Mouse (Mus musculus): ENCODE measurements at regions not wholly inside any gene's neighbourhood (a gene's known extent, or its start where the extent isn't known, plus 50 kb on each side); places are given as distances from the start of the nearest gene placed in this dataset.

DNA sequence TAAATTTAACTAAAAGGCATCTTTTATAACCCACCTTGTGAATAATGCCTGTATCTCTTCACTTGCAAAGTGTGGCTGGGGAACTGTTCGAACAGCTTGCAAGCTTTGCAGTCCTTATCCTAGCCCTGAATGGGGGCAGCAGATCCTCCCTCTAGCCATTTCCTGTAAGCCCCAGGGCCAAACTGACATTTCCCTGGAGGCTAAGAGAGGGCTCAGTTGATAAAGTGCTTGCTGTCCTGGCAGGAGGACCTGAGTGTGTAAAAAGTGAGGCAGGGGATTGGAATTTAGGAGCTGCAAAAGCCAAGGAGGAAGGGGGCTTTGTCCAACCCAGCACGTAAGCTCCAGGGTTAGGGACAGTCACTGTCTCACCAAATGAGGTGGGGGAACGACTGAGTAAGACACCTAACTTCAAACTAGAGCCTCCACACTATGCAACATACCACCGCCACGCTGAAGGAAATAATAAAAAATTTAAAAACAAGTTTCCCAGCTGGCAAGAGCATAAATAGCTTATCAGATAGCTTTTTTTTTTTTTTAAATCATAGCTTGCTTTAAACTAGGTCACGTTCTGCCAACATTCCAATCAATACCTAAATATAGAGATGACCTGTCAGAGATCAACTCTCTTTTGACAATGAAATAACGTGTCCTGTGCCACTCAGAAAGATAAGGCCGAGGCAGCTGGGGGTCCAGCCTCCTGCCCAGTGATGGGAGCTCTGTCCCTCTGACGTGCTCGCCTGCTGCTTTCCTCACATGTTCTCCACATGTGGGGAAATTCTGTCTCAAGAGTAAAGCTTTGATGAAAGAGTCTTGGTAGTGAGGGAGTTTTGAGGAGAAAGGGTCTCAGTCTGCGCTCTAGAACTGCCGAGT is 146.0 kb downstream of the Zfp36l1 start:
- DNase-seq, result no peak

DNA sequence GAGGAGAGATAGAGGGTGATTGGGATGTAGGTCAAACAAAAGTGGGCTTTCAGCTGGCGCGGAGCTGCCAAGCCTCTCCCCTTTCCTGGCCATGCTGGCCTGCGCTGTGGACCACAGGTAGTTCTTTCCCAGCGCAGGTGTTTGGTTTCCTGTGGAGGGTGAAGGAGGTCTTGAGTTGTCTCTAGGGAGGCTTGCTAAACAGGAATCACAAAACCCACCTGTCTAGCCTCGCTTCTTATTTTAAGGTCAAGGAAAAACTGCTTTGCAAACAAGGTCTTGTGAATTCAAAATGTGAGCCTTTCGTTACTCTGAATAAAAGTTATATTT is 146.6 kb downstream of the Zfp36l1 start:
- DNase-seq, result no peak

DNA sequence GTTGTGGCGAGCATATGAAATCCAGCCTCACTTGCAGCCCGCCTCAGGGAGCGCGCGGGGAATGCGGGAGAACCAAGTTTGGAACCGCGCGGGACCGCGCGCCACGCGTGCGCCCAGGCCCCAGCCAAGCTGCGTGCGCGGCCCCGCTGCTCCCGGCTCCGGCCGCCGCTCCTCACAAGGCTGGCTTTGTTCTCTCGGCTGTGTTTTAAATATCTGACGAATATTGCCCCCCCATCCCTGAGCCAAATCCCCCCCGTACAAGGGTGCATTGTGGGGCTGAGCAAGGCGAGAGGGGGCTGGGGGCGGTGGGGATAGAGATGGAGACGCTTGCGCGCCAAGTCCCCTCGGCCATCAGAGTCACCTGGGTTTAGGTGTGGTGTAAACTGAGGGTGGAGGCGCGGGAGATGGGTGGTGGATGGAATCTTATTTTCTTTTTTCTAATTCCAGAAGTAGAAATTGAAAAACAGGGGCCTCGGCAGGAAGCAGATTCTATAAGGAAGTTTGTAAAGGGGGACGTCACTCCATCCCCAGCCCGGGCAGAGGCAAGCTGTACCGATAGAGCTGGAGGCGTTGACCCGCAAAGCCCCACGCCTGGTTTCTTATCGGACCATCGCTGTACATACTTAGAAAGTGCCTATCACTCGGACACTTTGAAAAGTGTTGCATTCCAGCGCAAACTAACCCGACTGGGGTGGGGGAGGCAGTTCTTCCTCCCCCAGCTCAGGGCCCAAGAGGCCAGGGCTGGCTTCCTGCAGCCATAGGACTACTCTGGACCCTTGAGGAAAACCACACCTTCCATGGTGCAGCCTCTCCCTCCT is 147.1 kb downstream of the Zfp36l1 start:
- DNase-seq, result no peak

DNA sequence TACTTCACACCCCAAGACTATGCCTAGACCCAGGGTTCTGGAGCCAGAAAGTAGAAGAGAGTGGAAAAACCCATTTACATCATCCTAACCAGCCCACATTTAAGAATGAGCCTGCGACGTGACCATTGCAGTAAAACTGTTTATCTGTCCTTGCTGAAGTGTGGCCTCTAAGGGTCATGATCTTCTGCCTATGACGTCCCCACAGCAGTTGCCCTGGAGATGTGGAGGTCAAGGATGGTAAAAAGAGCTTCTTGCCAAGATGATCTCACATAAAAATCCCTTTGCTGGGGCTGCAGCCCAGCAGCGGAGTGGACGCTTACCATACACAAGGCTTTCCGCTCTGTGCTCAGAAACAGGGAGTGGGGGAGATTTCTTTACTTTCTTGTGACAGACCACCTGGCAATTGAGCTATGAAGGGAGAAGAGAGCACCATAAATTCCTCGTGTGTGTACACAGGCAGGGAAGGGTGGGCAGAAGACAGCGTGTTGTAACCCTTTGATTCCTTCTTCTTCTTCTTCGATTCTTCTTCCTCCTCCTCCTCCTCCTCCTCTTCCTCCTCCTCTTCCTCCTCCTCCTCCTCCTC is 149.3 kb downstream of the Zfp36l1 start:
- DNase-seq, result no peak

DNA sequence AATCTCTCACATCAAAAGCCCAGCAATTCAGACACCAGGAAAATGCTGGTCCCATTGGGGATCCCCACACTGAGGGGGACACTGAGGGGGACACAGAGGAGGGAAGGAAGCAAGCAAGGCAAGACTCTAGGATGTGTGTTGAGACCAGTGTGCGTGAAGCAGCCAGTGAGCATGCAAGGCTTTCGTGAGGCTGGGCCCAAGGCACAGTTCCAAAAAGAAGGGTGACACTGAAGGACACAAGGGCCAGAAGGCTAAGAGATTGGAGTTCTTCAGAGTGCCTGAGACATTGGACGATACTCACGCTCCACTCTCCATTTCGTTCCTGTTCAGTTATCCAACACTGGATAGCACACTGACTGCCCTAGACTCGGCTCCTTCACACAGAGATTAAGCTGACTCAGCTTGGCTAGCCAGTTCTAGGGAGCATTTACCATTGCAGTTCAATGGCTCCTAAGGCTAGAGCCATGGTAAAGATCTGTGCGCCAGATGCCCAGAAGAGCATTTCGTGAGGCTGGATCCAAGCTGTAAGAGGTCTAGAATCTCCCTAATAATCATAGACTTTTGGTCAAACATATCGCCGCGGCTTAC is 150.1 kb downstream of the Zfp36l1 start:
- no peak for DNase-seq

DNA sequence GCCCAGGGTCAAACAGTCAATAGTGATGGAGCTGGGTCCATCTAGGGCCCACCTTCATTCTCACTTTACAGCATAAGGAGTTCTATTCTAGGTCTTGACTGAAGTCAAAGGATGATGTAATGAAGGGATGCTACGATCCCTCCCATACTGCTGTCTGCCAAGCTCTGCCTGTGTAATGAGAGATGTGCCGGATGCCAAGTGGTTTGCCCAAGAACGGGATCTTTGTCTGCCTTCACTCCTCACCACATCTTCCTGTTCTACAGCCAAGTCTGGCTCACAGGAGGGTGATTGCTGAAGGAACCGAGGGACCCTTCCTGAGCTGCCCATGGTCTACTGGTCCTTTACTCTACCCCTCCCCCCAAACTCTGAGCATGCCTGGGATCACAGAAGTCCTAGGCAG is 150.9 kb downstream of the Zfp36l1 start:
- no peak for DNase-seq

DNA sequence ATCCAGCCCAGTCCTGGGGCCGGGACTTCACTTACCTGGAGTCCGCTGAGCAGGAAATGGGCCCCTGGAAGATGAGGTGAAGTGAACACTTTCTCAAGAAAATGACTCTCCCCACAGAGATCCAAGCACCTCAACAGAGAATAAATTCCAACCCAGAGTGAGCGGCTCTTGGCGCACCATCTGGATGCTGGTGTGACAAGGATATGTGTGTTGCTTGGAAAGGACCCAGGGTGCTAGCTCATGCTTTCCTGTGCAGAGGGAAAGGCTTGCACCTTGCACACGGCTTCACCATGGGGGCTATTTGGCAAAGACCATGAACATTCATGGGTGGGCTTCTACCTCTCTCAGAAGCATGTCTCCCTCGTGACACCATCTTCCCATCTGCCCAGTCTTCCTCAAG is 151.7 kb downstream of the Zfp36l1 start:
- DNase-seq, result no peak

DNA sequence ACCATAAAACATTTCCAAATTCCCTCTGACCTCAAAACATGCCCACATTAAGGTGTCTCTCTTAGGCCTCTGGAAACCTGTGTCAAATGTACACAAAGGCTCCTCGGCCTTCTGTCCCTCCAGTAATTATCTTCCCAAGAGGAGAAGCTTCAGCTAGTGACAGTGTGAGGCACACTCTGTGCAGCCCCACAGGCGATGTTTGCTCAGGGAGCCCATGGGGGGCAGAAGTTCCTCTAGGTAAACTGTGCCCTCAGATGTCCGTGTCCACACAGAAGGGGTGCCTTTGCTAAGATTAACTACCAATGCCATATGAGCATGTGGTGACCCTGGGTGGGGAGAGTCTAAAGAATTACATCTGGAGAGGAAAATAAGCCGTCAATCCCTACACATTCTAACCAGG is 152.4 kb downstream of the Zfp36l1 start:
- no peak for DNase-seq

DNA sequence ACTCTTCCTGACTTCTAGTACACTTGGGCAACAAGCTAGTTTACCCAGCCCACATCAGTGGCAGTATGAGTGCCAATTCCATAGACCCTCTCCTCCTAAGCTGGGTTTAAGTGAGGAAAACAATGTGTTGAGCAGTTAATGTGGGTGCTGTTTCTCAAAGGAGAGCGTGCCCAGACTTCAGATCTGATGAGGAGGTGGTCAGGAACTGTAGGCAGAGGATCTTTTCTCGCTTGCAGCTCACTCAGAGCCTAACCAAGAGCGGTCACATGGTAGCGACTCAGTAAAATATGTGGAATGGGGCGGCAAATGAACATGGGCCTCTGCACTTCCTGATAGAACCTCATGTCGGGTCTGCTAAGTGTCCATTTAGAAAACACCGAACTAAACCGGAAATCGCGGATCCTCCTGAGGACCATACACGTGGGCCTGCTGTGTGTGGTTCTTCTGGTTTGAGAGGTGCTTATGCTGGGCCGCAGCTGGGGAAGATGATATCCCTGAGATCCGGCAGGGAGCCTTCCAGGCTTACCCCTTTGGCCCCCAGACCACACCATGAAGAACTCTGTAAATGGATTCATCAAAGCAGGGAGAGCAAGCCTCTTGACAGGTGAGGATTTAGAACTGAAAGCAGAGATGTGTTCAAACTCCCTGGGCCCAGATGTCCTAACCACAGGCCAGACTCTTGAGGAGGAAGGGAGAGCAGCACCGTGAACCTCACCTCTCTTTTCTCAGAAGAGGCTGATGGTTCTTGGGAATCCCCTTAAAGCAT is 153.1 kb downstream of the Zfp36l1 start:
- no peak for DNase-seq

DNA sequence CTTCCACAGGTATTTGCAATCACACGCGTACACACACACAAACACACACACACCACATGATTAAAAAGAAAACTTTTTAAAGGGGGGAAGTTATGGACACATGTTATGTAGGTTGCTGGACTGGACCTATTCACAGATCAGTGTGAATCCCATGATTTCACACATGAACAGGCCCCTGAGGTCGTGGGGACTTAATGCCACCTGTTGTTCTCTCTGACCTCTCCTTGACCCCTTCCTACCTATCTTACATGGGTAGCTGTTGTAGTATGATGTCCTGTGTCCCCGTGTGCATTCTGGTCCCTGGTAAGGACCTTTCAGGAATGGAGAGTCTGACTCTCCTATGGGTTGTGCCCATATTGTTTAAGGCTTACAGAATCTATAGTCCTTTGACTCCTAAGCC is 155.6 kb downstream of the Zfp36l1 start:
- no peak for DNase-seq

DNA sequence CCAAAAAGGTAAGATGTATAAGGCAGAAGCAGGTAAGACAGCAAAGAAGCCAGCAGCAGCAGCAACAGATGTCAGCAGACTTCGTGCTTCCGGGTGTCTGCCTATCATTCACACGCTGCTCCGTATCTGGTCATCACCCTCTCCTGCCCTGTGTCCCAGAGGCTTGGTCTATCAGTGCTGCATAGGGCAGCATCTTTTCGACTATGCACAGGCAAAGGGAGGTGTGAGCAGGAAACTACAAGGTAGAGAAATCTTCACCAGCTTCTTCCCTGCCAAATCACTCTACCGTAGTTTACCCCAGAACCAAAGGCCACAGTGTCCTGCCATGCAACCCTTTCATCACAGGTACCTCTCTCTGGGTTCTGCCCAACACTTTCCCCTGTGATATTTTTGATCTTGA is 156.5 kb downstream of the Zfp36l1 start:
- DNase-seq, result no peak

DNA sequence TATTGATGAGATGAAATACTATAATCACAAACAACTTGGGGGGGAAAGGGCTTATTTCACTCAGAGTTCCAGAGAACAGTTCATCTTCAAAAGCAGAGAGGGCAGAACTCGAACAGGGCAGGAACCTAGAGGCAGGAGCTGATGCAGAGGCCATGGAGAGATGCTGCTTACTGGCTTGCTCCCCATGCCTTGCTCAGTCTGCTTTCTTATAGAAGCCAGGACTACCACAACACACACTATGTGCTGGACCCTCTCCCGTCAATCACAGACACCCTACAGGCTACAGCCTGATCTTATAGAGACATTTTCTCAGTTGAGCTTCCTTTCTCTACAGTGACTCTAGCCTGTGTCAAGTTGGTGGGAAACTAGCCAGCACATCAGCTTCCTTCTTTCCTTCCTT is 157.3 kb downstream of the Zfp36l1 start:
- DNase-seq, result no peak

DNA sequence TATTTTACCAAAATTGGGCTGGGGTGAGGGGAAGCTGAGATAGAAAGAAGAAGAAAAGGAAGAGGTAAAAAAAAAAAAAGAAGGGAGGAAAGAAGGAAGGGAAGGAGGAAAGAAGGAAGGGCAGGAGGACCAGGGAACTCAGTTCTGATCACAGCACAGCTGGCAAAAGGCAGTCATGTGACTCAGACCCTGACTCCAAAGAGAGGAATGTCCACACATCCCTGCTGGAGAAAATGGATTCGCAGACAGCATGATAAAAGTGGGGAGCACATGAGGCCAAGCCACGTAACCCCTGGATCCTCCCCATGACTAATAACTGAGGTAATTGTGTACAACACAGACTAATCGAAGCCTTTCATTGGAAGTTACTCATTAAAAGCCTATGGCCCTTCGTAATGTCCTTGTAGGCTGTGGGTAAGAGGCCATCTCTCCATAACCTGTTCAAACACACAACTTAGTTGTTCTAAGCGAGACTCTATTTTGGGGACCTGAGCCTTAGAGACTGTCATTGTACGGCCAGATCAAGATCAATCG is 162.2 kb downstream of the Zfp36l1 start:
- no peak for DNase-seq

DNA sequence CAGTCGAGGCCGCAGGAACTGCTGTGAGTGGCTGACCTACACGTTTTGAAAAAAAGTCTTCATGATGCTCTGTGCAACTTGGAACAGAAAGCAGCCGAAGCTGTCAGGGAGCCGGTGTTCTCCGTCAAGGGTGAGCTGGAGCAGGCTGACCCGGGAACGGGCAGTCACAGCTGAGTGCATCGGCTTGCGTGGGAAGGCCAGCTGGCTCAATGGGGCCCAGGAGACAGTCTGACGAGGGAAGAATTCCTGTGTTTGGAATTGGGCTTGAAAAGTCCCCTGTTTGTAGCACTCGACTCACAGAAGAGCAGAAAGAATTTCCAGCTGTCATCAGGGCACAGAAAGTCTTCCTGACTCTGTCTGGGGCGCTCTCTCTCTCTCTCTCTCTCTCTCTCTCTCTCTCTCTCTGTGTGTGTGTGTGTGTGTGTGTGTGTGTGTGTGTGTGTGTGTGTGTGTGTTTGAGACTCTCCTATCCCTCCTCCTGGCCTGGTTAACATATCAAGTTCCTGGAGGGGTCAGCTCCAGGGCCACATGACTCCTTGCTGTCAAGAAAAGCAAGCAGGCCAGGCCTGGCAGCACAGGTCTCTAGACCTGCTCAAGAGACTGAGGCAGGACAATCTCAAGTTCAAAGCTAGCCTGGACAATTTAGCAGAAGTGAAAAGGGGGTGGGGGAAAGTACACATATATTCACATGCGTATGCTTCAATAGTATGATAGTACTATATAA is 163.6 kb downstream of the Zfp36l1 start:
- peak; percentile 74 for DNase-seq

DNA sequence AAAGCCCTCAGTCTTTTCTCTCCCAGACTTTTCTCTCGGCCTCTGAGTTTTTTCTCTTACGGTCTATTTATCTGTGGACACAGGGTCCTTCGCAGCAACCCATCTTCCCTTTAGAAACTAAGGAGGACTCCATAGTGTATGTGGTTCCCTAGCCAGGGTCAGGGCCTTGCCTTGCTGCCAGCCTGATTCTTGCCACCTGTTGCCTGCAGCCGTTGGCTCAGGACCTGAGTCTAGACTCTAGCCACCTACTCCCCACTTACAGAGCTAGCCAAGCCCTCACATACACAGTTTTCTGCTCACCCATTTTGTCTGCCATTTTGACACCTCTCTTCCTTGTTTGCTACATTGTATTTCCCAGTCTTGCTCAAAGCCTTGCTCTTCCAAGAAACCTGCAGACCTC is 165.2 kb downstream of the Zfp36l1 start:
- DNase-seq, result no peak

DNA sequence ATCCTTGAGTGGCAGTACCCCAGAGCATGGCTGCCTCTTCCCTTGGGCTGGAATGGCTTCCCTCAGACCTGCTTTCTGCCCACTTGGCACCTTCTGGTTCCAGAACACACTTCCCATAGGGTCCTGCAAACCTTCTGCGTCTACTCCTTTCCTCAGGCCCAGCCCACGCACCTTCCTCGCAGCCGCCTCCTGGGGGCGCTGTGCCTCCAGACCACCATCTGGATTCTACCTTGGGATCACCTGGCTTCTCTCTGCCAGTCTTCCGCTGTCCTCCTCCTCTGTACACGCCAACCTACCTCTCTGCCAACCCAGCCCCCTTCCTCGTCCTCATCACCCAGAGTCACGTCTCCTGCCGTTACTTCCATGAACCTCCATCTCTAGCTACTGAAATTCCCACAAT is 166.0 kb downstream of the Zfp36l1 start:
- no peak for DNase-seq

DNA sequence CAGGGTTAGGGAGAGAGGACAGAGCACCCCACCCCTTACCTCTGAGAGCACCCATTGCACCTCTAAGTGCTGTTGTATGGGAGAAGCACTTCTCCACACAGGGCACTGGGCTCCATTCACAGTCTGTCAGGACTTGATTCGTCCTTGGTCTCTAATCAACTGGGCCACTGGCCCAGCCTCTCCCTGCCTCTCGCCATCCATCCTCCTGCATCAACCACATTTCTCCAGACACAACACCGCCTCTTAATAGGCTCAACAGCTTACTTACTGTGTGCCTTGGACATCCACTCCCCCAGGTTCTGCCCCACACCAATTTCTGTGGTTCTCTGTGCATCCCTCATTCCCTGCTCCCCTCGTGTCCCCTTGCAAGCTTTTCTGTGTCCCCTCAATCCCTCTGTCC is 166.9 kb downstream of the Zfp36l1 start:
- no peak for DNase-seq

DNA sequence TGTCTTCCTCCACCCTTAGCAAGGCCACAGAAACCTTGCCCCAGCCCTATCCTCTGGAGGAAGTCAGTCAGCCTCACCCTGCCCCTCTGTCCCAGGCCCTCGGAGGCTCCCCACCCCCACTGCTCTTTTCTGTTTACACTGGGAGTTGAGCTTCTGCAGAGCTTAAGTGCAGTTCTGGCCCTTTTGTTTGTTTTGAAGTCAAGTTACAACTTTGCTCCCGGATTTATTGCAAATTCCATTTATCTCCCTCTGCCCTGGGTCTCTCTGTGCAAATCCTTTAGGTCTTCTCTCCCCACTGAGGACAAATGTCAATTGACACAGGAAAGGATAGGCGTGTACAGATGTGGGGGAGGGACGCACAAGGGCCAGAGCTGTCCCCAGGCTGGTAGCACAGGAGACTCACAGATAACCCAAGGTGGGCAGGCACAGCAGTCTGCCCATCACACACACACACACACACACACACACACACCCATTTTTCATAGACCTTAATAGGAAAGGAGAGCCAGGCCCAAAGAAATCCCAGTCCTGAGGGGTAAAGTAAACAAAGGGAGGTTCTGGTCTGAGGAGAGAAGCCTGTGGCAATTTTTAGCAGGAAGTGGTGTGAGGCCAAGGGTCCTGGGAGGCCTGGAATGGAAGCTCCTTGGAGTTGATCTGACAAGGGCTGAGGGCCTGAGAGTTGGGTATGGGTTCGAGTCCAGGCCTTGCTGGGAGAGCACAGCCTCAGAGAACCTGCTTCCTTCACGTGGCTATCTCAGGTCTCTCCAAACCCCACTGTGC is 167.9 kb downstream of the Zfp36l1 start:
- peak; percentile 81 to 87 for DNase-seq

DNA sequence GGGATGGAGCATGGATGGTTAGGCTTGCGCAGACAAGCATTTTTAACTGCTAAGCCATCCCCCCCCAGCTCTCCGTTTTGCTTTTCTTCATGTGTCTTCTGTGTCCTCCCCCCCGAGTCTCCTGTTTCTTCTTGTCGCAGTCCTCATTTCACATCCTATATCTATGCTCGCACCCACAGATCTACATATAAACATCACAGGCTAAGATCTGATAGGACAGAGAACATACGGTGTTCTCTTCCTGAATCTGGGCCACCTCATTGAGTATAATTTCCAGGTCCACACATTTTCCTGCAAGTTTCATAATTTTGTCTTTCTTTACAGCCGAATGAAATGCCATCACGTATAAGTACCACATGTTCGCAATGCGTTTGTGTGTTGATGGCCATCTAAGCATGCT is 168.7 kb downstream of the Zfp36l1 start:
- DNase-seq, result no peak

DNA sequence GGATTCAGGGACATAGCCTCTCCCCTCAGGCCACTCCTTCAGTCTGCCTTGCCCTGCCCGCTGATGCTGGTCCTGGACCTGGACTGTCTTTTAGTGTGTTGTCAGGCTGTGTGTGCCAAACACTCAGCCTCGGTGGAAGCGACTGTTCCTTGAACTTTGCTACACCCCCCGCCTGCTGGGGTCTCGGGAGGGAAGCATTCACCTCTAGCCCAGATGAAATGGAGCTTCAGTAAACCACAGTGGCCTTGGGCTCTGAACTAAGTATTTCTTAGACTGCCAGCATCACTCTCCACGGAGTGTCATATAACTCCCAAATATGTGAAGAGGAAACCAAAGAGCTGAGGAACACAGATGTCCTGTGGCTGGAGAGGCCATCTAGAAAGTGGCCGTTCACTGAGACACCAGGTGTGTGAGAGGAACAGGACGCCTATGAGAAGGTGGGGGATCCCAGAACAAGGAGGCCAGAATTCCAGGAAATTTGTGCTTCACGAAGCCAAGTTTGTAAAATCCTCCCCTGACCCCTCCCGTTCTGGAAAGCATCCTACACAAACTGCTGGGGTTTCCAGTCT is 170.2 kb downstream of the Zfp36l1 start:
- no peak for DNase-seq

DNA sequence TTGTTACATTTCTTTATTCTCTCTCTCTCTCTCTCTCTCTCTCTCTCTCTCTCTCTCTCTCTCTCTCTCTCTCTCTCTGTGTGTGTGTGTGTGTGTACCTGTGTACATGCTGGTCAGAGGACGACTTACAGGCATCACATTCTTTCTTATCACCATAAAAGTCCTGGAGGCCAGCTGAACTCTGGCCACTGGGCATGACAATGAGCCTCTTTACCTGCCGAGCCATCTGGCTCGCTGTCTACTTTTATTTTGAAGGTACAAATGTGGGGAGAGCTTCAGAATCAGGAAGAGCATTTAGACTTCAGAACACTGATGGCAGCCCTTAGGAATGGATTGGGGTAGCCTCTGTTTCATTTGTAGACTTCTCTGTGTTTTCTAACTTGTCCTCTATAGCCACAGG is 171.0 kb downstream of the Zfp36l1 start:
- no peak for DNase-seq

Data from lung, adult 18-20 months (tissue).